Mouse (Mus musculus): ENCODE measurements around the gene Olfr1033.
"Not testable (repeated sequence)": the region's sequence is repeated elsewhere in the genome, so short reads cannot be mapped to it uniquely, and the experiment has no call there.

DNA sequence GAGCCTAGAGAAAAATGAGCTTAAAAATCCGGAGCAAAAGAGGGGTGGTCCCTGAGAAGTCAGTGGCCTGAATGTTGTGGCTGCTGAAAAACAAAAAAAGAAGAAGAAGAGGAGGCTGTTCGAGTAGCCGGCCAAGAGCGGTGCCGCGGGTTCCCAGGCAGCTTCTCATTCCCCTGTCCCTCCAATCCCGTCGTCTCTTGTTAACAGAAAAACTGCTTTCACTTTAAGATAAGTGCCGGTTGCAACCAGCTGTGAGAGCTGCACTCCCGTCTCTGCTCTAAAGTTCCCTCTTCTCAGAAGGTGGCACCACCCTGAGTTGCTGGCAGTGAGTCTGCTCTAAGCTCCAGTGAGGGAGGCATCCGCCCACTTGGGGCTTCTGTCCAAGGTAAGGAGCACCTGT lies at the start of gene Olfr1033:
- TF ChIP-seq CTCF, EP300 (IDR thresholded peaks at IDR 0.05; ENCODE audit: low read depth): not testable (repeated sequence)
